Mouse (Mus musculus) 3134 (cell line): ENCODE measurements around the gene Esf1.
"Not testable (repeated sequence)": the region's sequence is repeated elsewhere in the genome, so short reads cannot be mapped to it uniquely, and the experiment has no call there.

Source experiments
- DNase-seq: peaks from one replicate; pipeline ENCODE4 v3.0.0-alpha.2; 2011; ENCODE audit warnings: low spot score; ENCODE audit not compliant: insufficient read length; ENCODE audit errors: extremely low read depth

Gene Esf1

DNA sequence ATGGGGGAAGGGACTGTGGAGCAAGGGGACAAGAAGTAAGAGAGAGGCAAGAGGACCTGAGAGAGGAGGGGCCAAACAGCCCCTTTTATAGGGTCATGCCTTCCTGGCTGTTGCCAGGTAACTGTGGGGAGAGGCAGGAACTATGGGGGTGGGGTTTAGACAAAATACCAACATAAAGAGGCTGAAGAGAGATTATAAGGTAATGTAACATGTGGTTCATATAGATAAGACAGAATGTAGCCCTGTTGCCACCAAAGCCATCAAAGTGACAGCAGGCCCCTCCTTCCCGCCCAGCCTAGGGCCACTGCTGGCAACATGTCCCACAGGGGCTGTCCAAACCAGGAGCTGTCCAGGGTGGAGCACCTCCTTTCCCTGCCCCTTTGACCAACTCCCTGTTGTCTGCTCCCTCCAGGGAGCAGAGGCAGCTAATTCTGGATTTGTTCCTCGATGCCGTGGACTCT is 73.2 kb downstream of the Esf1 start:
- no peak for DNase-seq

DNA sequence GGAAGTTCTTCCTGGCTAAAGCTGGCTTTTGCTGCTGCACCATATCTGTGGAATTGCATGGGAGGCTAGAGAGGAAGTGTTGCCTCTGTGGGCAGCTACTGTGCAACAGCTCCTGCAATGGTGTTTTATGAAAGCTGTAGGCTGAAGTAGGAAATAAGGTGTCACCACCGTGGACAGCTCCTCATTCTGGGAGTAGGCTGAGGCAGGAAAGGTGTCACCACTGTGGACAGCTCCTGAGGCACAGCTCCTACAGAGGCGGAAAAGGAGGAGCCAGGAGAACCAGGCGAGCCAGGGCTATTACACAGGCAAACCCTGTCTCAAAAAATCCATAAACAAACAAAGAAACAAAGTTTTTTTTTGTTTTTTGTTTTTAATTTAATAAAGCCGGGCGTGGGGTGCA is 74.3 kb downstream of the Esf1 start:
- no peak for DNase-seq

DNA sequence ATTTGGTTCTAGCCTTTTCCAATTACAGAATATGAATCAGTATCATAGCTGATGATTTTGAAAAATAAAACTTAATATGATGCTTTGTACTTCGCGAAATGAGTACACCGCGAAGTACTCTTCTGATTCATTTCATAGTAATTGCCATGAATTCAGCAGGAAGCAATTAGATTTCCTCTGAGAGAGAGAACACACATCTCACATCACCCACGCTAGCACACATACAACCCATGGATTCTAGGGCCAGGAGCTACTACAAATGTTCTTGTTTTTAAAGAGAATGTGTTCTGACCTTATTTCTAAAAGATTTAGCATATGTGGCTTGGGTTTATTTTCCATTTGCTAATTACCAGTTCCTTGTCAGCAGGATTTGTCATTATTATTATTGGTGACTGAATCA is 76.9 kb downstream of the Esf1 start:
- DNase-seq = no peak

DNA sequence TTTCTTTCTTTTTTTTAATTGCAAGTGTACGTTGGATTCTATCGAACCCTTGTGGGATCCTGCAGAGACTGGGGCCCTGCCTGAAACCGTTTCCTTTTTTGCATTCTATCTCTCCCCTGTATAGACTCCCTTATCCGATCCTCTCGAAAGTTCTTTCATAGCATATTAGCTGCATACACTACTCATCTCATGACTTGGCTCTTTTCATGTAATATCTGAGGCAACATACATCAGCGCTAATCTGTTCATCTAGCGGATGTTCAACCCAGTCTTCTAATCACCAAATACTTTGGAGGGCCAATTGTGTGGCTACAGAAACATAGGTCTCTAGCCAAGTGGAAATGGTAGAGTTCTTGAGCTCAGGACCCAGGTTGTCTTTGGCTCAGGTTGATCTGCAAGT is 86.1 kb downstream of the Esf1 start:
- no peak for DNase-seq

DNA sequence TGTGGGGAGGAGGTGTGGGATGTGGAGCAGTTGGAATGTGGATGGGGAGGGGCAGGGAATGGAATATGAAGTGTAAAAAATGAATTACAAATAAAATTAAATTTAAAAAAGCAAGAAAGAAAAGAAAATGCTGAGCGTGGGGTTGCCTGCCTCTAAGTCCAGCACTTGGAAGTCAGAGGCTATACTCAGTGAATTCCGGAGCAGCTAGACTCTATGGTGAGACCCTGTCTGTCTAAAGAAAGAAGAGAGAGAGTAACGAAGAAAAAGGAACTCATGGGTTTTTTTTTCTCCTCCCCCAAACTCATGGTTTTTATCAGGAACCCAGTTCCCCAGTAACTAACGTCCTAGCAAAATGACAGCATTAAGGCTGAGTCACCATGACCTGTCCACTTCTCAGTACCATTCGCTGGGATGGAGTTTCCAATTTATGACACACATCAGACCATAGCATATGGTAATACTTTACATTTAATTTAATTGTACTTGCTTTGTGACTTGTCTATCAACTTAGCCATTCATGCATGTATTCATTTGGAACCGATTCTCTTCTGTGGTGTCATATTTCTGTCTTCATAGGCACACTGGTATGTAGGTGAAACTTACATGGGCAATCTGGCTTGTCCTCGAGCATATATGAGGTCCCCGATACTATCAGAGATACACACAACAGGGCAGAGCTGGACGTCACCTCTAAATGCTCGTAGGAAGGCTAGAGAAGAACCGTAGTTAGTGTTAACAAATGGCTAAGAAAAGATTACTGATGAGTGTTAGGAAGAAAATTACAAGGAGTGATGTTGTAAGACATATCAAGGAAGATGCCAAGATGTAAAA is 89.4 kb downstream of the Esf1 start:
- no peak for DNase-seq

DNA sequence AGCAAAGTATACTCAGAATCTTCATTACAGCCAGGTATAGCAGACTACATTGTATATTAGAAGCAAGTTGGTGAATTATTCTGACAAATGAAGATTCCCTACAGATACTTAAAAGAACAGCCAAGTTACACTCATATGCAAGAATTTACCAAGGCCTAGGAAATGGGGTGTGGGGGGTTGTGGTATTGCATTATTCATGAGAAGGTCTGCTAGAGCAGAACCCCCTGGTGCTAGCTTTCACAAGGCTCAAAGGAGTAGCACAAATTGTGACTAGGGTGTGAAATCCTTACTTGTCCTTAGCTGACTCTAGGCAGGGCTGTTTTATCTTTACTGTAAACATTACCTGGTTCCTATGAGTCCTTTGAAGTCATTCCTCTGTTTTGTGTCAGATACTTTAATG is 91.1 kb downstream of the Esf1 start:
- DNase-seq = not testable (repeated sequence)

DNA sequence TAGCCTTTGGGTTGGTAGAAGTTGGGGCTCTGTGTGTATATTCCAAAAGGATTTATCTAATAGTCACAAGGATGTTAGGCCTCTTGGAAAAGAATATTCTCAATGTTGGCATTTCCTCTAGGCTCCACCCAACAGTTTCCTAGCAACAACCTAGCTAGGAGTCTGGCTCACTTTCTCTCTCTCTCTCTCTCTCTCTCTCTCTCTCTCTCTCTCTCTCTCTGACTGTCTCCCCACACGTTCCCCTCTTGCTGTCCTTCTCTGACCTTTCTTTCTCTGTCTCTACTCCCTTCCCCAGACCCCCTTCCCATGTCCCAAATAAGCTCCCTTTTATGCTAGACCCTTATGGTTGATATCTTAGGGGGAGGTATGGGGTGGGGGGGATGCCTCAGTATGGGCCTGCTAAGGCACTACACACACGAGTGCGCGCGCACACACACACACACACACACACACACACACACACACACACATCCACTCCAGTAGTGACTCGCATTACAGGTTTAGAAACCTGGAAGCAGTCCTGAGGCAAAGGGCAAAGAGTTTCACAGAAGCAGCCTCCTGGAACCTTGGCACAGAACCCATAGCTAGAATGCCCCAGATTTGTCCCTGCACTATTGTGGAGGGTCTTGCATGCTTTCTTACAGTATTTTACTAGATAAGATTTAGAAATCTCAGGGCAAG is 91.6 kb downstream of the Esf1 start:
- DNase-seq = no peak

DNA sequence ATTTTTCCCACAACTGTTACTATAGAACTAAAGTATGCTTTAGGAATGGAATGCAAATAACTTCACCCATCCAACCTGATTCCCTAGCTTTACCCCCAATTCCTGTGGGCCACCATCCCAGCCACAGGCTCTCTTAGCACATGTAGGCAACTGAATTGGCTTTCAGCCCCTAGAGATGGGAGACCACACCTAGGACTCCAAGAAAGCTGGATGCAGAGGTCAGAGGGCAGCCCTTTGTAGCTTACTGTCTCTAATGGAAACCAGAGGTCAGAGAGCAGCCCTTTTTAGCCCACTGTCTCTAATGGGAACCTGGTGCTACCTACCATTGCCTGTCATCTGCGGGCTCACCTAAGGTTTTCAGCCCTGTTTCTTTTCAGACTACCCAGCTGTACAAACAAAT is 92.9 kb downstream of the Esf1 start:
- no peak for DNase-seq

DNA sequence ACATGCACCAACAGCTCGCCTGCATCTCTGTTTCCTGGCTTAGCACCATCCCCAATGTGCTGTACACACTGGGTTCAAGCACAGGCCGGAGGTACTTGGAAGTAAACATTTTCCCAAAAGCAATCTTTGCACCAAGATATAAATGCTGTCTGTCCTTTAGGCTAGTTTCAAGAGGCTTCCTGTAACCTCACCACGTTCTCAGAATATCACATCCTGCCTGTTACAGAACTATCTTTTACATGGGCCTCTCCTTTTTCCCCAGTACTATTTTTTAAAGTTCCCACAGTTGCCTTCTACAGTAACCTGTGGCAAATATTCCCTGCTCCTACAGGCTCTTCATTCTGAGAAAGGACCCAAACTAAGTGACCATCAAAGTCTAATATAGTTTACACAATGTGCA is 95.2 kb downstream of the Esf1 start:
- DNase-seq = no peak
